Mouse (Mus musculus) testis, adult 2 months (tissue): ENCODE data around the gene Boll. TPM values are rescaled to one million over a fixed set of nuclear protein-coding genes. Genes with fewer than 3 reads are reported as not detected.

ENCODE experiments used
- H3K27ac ChIP-seq: fragments of 200-500 bp; 2 replicates; pipeline ENCODE4 v1.5.1; 2012; ENCODE audit warnings: low read depth, low read length; ENCODE audit not compliant: control insufficient read depth, insufficient read depth
- H3K27me3 ChIP-seq: fragments of 200-500 bp; 2 replicates; pipeline ENCODE4 v1.6.1; 2012; ENCODE audit warnings: mild to moderate bottlenecking, low read length, moderate library complexity; ENCODE audit not compliant: control insufficient read depth, insufficient read depth
- H3K36me3 ChIP-seq: fragments of 200-500 bp; 2 replicates; pipeline ENCODE4 v1.6.1; 2012; ENCODE audit warnings: mild to moderate bottlenecking, low read length; ENCODE audit not compliant: control insufficient read depth, insufficient read depth
- H3K4me1 ChIP-seq: fragments of 200-500 bp; 2 replicates; pipeline ENCODE4 v1.6.1; 2012; ENCODE audit warnings: low read length; ENCODE audit not compliant: control insufficient read depth, insufficient read depth
- H3K4me3 ChIP-seq: fragments of 200-500 bp; 2 replicates; pipeline ENCODE4 v1.5.1; 2012; ENCODE audit warnings: low read depth, mild to moderate bottlenecking, low read length, moderate library complexity, mixed read lengths; ENCODE audit not compliant: control insufficient read depth
- CTCF ChIP-seq: fragments of 200-500 bp; IDR thresholded peaks from 2 replicates; pipeline ENCODE4 v1.5.1; 2012; ENCODE audit warnings: low read depth, mild to moderate bottlenecking, inconsistent platforms, low read length, moderate library complexity; ENCODE audit not compliant: control insufficient read depth, insufficient read depth, insufficient replicate concordance
- POLR2A ChIP-seq: fragments of 200-500 bp; IDR thresholded peaks from 2 replicates; pipeline ENCODE4 v1.6.1; 2012; ENCODE audit warnings: low read depth, mild to moderate bottlenecking, inconsistent platforms, low read length, moderate library complexity; ENCODE audit not compliant: control insufficient read depth
- polyA plus RNA-seq: library from polyadenylated mRNA; depleted of rRNA; stranded (reverse); fragments of >200 nt; gene quantifications from 2 replicates; pipeline ENCODE4 v1.2.3, GENCODE M21; 2012

Gene Boll
- polyA plus RNA-seq, 1 experiment, result 152 TPM

GRCm38 (mm10) chr1:55301077-55301476 lies 62.2 kb downstream of the Boll start:
- H3K4me1 ChIP-seq, result no peaks in the 10 kb centered on the region
- TF ChIP-seq CTCF (no peak), POLR2A (no peak)
- H3K36me3 ChIP-seq, result no peaks in the 10 kb centered on the region
- no peak overlapping the region for H3K27ac ChIP-seq
- no peaks in the 10 kb centered on the region for H3K27me3 ChIP-seq
- no peak overlapping the region for H3K4me3 ChIP-seq

GRCm38 (mm10) chr1:55279081-55279480 lies 84.2 kb downstream of the Boll start:
- Histone ChIP-seq H3K36me3 (no peaks in the 10 kb centered on the region; the same call in 1 of the 2 replicates), H3K27ac (no peak overlapping the region), H3K4me1 (no peaks in the 10 kb centered on the region), H3K4me3 (no peak overlapping the region), H3K27me3 (no peaks in the 10 kb centered on the region)
- TF ChIP-seq POLR2A (no peak), CTCF (no peak)

DNA sequence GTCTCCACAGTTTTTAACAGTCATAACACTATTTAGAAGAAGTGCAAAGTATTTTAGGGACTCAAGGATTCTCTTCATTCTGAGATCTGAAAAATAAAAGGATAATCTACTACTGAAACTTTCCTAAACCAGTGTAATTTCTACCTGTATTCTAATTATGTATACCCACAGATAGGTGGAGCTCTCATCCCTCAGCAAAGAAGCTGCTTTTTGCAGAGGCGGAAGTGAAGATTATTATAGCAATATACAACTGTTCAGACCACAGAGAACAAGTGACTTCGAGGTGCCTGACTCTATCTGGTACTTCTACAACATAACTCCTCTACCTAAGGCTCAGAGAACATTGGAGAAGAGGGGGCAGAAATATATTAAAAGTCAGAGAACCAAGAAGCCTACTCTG lies 97.8 kb downstream of the Boll start:
- no peaks in the 10 kb centered on the region for H3K27me3 ChIP-seq
- no peak overlapping the region for H3K4me3 ChIP-seq
- no peak for TF ChIP-seq POLR2A
- TF ChIP-seq CTCF, result no peak
- H3K36me3 ChIP-seq, result no peaks in the 10 kb centered on the region; the same call in 1 of the 2 replicates
- no peaks in the 10 kb centered on the region for H3K4me1 ChIP-seq
- no peak overlapping the region for H3K27ac ChIP-seq

DNA sequence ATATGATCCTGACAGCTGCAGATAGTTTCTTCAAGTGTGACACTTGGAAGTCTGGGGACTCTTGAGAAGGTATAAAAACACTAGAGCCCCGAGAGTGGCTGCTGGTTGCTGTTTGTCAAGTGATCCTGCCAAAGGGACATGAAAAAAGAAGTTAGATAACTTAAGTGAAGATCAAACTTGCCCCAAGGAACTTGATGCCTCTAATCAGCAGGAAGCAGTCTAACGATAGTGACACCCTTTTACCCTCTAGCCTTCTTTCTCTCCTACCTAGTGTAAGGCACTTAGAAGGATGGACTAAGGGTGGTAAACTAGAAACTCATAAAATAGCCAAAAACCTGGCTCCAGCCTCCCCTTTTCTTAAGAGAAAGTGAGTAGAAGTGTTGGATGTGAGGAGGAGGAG lies 98.9 kb downstream of the Boll start:
- no peak overlapping the region for H3K4me3 ChIP-seq

DNA sequence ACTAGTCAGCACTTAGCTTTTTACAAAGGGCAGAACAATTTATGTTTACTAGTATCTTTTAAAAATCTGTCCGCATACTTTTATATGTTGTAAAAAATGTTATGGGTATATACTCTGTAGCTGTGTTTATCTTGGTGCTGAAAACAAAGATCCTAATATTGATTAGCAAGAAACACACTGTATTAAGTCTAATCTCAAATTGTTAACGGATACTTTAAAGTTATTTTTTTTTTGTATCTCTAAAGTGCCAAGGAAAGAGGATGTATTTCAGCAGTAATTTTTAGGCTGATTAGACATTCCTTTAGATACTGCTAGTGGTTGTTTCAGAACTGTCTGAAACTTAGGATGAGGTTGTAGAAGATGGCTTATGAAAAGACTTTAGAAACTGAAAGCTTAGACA lies 116.9 kb downstream of the Boll start:
- H3K4me3 ChIP-seq, result no peak overlapping the region
- no peak for TF ChIP-seq POLR2A
- TF ChIP-seq CTCF, result no peak
- H3K27ac ChIP-seq, result no peak overlapping the region
- H3K4me1 ChIP-seq, result no peaks in the 10 kb centered on the region
- no peaks in the 10 kb centered on the region for H3K36me3 ChIP-seq
- no peaks in the 10 kb centered on the region for H3K27me3 ChIP-seq

More for the DNA sequence above, 98.9 kb downstream of the Boll start:
- Histone ChIP-seq H3K4me1 (no peaks in the 10 kb centered on the region), H3K36me3 (no peaks in the 10 kb centered on the region; the same call in 1 of the 2 replicates), H3K27me3 (no peaks in the 10 kb centered on the region), H3K27ac (no peak overlapping the region)
- TF ChIP-seq POLR2A (no peak), CTCF (no peak)

DNA sequence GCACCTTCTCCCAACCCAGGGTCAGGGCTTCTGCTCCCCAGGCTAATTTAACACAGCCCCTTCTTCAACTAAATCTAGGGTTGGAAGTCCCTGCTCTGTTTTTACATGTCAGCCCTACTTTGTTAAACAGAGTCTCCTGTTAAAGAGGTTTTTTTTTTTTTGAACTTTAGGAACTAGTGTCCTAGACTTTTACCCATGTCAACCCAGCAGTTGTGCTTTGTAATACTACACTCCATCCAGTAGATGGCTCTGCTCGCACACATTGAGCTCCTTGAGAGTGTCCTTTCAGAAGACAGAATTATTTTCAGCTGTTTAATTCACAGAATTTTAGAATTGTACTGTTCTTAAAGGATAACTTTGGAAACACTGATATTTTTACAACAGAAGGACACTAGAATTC lies 124.0 kb downstream of the Boll start:
- Histone ChIP-seq H3K27me3 (no peaks in the 10 kb centered on the region), H3K36me3 (no peaks in the 10 kb centered on the region), H3K4me1 (peaks cover 5% of the 10 kb centered on the region), H3K4me3 (no peak overlapping the region), H3K27ac (no peak overlapping the region)
- TF ChIP-seq CTCF (no peak), POLR2A (no peak)

DNA sequence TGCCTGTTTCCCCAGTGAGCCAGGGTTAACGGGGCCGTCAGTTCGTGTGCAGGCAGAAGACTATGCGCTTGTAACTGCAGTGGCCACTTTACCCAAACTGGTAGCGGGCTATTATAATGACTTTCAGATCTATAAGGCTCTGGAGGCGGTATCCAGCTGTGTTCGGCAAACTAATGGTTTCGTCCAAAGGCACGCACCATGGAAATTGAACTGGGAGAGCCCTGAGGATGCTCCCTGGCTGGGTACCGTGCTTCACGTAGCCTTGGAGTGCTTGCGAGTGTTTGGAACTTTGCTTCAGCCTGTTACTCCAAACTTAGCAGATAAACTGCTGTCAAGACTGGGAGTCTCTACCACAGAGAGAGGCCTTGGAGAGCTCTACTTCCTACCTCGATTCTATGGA lies 124.8 kb downstream of the Boll start:
- no peaks in the 10 kb centered on the region for H3K27me3 ChIP-seq
- peaks cover 5% of the 10 kb centered on the region for H3K4me1 ChIP-seq
- H3K27ac ChIP-seq, result no peak overlapping the region; the same call in 1 of the 2 replicates
- TF ChIP-seq POLR2A, result no peak
- TF ChIP-seq CTCF, result no peak
- H3K4me3 ChIP-seq, result peak overlapping the region; percentile 90
- no peaks in the 10 kb centered on the region for H3K36me3 ChIP-seq
